Mouse (Mus musculus) liver, embryonic 12.5 days (tissue): ENCODE data around the gene Slxl1. TPM values are rescaled to one million over a fixed set of nuclear protein-coding genes. Genes with fewer than 3 reads are reported as not detected.
"Not testable (repeated sequence)": the region's sequence is repeated elsewhere in the genome, so short reads cannot be mapped to it uniquely, and the experiment has no call there.

Experiments
- ATAC-seq: fragments of 200-750 bp; cut with Nextera tagmentation; 2 replicates; pipeline ENCODE4 v1.8.0; 2017; ENCODE audit warnings: moderate number of reproducible peaks, mild to moderate bottlenecking, moderate library complexity
- H3K27ac ChIP-seq: fragments of 300-500 bp; sonication (generic); 2 replicates; pipeline ENCODE4 v1.5.1; 2016; ENCODE audit warnings: mild to moderate bottlenecking
- H3K27me3 ChIP-seq: fragments of 300-500 bp; sonication (generic); replicated peaks from 2 replicates; pipeline ENCODE4 v1.6.1; 2016; ENCODE audit warnings: mild to moderate bottlenecking, moderate library complexity
- H3K36me3 ChIP-seq: fragments of 300-500 bp; sonication (generic); 2 replicates; pipeline ENCODE4 v1.6.1; 2016; ENCODE audit warnings: mild to moderate bottlenecking, moderate library complexity
- H3K4me1 ChIP-seq: fragments of 300-500 bp; sonication (generic); 2 replicates; pipeline ENCODE4 v1.6.1; 2016
- H3K4me2 ChIP-seq: fragments of 300-500 bp; sonication (generic); 2 replicates; pipeline ENCODE4 v1.6.1; 2016; ENCODE audit warnings: mild to moderate bottlenecking, moderate library complexity
- H3K4me3 ChIP-seq: fragments of 300-500 bp; sonication (generic); 2 replicates; pipeline ENCODE4 v1.5.1; 2016; ENCODE audit warnings: mild to moderate bottlenecking, moderate library complexity
- H3K9ac ChIP-seq: fragments of 300-500 bp; sonication (generic); 2 replicates; pipeline ENCODE4 v1.6.1; 2016; ENCODE audit warnings: mild to moderate bottlenecking, moderate library complexity
- H3K9me3 ChIP-seq: fragments of 300-500 bp; sonication (generic); replicated peaks from 2 replicates; pipeline ENCODE4 v1.6.1; 2016; ENCODE audit warnings: mild to moderate bottlenecking, moderate library complexity
- WGBS: fragments of 180-500 bp; shearing (Covaris S2); methylation state at CpG from one replicate; pipeline ENCODE4 v1.1.7; 2016; ENCODE audit not compliant: insufficient replicate concordance; 5-methylcytosine and 5-hydroxymethylcytosine counted together
- polyA plus RNA-seq: library from polyadenylated mRNA; unstranded; fragments of >200 nt; fragmentation: Nextera tagmentation; extraction: Ambion mirVana; gene quantifications from 2 replicates; pipeline ENCODE4 v1.2.1, GENCODE M21; 2016

The Slxl1 gene
- not detected in 2 replicates for polyA plus RNA-seq

DNA sequence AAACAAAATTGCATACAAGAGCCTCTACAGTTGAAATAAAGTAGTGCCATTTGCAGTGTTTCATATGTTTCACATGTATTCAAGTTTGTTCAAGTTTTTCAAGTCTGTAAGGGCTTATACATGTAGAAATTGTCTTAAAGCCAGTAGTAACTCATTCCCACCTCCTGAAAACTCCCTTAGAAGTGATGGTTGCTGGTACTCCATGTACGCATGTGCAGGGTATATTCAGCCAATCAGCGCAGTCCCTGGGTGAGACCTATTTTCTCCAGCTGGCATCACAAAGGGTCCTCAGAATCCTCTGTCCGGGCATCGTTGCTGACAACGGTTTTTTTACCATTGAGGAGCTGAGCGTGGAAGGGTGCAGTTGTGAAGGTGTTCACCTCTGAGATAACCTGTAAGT lies at the start of gene Slxl1:
Slxl1 (plus strand) TSS at position 301 of the 400 bp plus-strand sequence.
- not testable (repeated sequence) for H3K9ac ChIP-seq, H3K4me2 ChIP-seq, H3K9me3 ChIP-seq, H3K27me3 ChIP-seq, H3K4me1 ChIP-seq, H3K4me3 ChIP-seq, H3K36me3 ChIP-seq, H3K27ac ChIP-seq, ATAC-seq
- WGBS = no CpG with 5 or more reads among the region's 6 CpGs
